Mouse (Mus musculus) kidney, adult 9 months (tissue): Measurements from ENCODE around the gene Ipmk.

Source experiments
- DNase-seq: peaks from one replicate; pipeline ENCODE4 v3.0.0; 2022

The Ipmk gene

DNA sequence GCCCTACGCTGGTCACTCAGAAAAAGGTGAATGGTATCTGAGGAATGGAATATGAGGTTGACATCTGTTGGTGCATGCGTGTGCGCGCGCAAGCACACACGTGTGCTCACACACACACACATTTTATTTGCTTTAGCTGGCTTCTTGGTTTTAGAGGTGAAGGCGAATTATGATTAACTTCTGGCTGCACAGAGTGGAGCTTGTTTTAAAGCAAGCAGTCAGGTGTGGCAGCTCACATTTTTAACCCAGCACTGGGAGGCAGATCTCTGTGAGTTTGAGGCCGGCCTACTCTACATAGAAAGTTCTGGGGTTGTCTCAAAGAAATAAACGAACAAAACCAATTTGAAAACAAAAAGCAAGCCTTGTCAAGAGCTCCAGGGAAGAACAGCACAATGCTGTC, 6.3 kb upstream of the Ipmk start:
- DNase-seq: peak; percentile 80

DNA sequence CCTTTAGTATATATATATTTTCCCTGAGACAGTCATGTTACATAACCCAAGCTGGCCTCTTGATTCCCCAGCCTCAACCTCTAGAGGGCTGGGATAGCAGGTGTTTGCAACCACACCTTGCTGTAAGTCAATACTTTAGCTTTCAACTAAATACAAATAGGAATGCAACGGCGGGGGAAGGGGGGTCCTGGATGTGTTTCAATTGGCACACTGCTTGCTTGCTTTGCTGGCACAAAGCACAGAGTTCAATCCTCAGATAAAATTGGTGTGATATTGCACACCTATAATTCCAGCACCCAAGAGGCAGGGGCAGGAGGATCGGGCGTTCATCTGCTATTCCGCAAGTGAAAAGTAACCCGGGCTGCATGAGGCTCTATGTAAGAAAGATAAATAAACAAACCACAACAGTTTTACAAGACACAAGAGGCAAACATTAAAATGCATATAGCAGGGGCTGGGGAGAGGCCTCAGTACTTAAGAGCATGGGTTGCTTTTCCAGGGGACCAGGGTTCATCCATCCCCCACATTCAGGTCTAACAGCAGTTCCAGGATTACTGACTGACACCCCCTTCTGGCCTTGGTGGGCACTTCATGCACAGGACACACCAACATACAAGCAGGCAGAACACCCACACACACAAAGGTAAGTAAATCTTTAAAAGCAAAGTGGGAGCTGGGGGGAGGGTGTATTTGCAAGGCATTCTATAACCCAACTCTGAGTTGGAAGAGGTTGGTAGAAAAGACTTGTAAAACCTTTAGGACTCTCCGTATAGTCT, 5.3 kb upstream of the Ipmk start:
- DNase-seq: peak; percentile 84

DNA sequence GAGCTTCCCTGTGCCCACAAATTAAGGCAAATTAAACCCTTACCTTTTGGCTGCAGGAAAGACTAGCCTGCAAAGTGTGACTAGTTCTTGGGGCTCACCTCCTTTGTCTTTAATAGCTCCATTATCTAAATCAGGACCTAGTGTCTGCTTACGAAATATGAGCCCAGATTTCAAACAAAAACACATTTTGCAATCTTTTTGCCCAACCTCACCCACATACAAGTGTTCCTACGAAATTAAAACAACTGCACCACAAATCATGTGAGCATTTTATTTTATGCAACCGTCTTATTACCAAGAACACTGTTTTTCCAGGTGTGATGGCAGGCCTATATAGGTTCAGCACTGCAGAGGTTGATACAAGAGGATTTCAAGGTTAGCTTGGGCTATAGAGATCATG, 4.4 kb upstream of the Ipmk start:
- DNase-seq: no peak

DNA sequence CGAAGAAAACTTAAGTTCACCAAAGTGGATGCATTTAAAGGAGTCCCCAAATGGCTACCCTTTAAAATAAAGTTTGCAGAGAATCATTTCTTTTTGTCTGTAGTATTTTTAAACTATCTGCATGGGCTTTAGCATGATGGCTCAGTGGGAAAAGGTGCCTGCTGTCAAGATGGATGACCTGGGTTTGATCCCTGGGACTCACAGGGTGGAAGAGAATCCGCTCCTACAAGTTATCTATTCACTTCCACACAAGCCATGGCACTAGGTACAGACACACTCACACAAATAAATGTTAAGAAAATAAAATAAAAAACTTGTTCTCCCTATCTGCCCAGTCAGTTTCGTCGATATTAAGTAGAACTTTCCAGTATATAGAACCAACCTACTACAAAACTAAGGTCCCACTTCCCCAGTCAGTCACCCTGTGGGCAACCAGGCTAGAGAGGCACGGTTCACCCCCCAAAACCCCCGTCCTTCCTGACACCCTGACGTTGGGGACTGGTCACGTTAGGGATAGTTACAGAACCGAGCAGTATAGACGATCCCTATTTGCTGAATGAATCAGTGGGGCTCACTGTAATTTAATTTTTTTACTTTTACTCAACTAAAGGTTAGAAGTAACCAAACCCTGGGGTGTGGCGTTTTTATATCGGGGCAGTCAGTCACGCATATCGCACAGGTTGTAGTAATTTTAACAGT, 3.8 kb upstream of the Ipmk start:
- DNase-seq: no peak

DNA sequence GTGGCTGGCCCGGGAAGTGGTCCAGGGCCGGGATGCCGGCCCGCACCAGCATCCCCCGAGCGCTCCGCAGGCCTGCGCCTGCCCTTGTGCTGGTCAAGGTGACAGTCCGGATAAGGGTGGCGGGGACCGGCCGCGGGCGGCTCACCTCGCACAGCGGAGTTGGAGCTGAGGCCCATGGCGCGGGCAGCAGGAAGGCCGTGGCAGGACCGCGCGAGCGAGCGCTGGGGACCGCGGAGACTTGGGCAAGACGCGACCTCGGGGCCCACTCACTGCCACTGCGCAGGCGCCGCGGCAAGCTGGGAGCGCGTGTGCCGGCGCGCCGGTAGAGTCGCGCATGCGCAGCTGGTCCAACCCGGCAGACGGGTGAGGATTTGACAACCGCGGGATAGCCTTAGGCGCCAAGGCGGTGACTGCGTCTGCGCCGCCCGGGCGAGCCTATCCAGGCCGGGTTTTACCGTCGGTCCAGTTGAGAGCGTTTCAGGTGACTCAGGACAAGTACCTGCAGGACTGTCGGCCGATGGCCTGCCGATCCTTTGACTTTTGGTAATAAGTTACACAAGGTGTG, 2.9 kb upstream of the Ipmk start, which contains the start of gene Cisd1:
TSS of gene Cisd1 (minus strand) at position 376 of the 565 bp plus-strand sequence.
- peak; percentile 98 for DNase-seq

DNA sequence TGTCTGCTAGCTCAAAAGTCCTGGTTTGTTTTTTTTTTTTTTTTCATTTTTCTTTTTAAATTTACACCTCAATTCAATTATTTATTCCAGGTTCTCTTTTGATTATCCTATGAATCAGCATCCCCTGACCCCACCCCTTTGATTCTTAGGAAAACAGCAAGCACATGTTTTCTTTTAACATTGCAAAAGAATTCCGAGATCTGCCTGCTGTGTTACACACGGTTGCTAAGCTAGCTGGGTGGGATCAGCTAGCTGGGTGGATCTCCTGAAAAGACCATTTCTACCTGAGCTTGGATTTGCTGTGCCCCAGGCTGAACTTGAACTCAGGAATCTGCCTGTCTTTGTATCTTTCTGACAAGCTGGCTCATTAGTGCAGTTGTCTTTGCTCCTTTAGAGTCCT, 1.5 kb upstream of the Ipmk start:
- DNase-seq: no peak

DNA sequence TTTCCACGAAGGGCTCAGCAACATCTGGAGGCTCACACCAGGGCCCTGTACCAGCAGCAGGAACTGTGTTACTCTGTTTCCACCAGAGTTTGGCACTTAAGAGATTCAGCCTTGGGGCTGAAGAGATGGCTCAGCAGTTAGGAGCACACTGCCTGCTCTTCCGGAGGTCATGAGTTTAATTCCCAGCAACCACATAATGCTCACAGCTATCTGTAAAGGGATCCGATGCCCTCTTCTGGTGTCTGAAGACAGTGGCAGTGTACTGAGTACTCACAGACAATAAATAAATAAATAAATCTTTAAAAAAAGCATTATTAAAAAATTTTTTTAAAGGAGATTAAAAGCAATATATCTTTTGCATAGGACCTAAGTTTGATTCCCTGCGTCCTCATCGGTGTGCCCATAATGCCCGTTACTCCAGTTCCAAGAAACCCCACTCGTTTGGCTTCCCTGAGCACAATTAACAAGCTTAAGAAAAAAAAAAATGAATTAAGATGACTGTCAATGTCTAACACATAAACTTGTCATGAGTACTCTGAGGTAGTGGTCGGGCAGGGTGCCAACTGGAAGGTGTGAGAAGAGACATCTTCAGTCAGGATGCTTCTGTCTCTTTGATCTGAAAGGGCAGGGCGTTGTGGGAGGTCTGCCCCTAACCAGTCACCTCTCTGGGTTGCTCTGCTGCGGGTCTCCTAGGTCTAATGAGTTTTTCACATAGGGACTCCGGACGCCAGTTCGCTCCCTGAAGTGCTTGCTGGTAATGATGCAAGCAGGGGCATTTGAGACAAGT, 648 bp upstream of the Ipmk start:
- peak; percentile 62 for DNase-seq

DNA sequence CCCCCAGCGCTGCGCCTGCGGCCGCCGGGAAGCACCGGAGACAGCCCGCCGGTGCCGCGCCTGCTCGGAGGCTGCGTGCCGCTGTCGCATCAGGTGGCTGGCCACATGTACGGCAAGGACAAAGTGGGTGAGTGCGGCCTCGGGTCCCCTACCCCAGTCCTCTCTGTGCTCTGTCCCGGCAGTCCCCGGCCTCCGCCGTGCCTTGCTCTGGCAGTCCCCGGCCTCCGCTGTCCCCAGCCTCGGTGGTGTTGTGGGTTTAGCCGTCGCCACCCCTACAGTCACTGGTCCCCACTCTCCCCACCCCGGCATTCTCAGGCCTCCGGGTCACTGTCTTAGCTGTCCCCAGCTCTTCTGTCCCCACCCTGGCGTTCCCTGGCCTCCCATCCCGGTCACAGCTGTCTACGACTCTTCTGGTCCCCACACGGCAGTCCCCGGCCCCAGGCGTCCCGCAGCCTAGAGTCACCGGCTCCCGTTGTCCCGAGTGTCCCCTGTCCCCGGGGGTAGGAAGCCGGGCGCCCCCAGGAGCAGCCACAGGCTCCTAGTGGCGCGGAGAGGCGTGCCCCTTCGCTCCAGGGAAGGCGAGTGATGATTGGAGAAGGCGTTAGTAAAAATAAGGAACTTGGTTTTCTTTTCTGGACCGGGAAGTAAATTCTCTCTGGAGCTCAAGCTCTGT, 537 bp downstream of the Ipmk start:
- DNase-seq: no peak

DNA sequence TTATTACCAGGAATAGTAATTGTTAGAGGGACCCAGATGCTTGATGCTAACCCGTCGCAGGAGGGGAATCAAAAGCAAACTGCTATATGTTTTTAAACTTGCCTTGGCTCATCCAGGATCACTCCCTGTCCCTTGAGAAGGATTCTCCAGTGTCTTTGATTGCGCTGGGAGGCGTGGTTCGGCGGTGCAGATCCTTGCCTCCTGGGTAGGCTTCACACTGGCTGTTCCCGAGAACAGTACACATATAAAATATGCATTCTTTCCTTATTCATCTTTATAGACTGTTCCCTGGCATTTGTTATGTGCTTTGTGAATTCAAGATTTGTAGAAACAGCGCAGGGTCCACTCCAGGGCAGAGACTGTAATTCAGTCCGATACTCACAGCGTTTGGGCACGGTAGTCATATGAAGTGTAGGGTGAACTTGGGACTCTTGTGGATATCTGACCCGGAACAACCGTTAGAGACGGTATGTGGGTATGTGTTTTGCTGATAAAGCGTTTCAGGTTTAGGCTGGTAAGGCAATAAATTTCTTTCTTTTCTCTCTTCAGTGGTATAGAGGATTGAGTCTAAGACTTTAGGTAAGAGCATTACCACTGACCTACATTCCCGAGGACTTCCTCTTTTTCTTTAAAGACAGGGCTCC, 1.2 kb downstream of the Ipmk start:
- DNase-seq: no peak

DNA sequence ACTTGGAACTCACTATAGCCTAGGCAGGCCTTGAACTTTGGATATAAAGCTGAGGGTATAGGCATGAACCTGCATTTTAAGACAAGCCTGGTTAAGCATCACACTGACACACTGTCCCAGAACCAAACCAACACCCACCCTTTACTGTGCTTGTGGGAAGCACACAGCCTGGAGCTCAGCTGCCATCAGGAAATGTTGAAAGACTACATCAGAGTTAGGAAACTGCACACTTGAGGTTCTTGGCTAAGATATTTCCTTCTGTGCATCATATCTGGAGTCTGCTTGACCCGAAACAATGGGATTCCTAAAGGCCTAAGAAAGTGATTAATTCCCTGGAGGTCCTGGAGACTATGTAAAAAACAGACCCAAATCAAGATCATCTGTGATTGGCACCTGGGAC, 1.7 kb downstream of the Ipmk start:
- DNase-seq: no peak

DNA sequence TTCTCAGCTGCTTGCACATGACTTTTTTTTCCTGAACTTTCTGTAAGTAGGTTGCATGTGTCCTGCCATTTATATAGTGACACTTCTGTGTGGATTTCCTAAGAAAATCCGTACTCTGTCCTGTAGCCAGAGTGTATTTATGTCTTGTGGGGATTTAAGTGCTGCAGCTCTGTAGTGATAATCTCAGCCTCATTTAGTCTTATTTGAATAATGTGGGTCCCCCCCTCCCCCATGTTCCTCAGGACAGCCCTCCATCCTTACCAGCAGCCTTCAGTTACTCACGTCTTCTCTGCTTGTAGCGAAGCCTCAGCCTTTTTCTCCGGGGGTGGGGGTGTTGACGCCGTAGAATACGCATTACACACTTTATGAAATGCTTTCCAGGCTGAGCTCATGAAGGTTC, 3.7 kb downstream of the Ipmk start:
- no peak for DNase-seq

DNA sequence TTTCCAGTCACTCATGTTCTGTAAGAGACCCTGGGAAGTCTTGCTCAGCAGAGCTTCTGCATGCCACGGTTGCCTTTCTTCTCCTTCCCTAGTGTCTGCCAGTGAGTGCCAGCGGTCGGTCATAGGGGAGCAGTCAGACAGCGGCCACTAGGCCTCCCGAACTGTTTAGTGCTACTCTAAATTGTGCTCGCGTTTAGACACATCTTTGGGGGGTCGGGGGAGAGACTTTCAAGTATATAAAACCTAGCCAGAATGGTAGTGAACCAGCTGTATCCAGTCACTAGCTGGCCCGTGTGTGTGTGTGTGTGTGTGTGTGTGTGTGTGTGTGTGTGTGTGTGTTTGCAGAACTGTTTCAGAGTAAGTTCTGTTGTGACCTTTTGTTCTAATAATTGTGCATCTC, 6.3 kb downstream of the Ipmk start:
- no peak for DNase-seq

DNA sequence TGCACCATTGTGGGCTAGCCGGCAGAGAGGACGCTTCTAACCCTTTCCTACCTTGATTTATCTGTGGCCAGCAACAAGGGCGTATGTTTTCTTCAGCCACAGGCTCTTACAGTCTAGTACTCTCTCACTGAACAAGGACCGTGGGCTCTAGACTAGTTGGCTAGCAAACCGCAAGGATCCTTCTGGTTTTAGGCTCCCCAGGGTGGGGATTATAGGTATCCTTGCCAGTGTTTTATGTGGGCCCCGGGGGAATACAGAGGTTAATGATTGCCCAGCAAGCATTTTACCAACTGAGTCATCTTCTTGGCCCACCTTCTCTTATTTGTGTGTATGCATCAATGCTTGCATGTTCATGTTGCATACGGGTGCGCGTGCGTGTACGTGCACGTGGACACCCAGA, 7.4 kb downstream of the Ipmk start:
- no peak for DNase-seq

DNA sequence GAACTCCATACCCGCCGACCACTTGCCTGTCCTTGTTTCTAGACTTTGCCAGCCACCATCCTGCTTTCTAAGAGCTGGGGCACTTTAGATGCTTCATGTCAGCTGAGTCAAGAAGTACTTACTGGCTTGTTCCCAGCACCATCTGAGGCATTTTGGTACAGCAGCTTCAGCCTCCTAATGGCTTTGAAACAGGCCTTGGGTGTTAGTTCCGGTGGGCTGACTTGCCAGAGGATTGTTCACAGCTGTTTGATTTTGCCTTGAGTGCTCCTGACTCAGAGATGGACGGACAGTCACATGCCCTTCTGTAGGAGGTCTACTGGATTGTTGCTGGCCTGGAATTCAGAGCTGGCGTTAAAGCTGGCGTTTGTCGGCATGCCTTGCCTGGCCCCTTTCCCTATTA, 13.5 kb downstream of the Ipmk start:
- DNase-seq: no peak

DNA sequence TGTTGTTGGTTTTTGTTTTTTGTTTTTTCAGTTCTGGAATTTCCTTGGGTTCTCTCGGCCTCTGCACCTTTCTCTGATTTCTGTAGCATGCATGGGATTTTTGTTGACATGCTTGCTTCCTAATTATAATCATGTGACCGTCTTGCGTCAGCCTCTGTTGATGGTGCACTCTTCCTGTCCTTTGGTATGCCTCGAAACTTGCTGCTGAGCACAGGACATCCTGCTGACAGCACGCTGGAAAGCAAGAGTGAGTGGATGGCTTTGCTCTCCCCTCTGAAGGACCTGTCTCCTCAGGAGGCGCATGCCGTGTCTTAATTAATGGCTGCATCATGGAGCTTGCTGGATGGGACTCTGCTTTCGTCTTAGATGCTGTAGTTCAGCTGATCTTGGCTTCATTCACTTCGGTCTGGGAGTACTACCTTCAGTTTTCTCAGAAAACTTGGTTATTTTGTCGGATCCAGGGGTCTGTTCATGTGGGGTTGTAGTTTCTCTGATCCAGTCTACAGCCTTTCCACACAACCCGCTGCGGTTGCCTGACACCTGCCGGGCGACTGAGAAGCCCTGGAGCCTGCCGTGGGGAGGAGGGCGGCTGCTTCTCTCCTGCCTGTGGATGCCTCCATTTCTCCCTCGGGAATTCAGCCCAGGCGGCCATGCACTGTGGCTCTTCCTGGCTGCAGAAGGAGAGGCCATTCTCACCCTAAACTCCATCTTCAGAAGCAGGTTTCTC, 14.4 kb downstream of the Ipmk start:
- peak; percentile 53 for DNase-seq

DNA sequence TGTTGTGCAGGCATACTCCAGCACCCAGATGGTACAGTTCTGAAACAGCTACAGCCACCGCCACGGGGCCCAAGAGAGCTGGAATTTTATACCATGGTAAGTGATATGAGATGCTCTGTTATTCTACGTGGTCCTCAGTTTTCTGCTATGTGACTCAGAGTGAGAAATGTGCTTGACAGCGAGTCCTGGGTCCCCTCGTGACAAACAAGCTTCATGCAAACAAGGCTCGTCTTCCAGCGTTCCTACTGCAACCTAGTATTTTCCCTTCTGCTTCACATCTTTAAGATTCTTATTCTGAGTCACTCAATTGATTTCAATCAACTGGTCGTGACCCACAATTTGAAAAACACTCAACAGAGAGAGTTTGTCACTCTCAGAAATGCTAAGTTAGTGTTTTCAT, 15.9 kb downstream of the Ipmk start:
- DNase-seq: no peak

DNA sequence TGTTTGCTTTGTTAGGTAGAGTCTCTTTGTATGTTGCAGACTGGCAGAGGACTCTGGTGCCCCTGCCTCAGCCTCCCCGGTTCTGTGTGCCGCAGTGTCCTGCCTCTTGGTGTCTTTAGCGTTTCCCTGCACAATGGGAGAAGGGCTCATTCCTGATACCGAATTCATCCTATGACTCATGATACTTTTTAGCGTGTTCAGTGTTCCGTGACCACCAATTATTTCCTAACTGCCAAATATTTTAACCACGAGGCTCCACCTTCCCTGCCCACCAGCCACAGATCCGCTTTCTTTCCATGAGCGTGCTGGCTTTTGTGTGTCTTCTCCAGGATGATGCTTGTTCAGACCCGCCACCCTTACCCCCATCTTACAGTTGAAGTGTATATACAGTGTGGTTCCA, 16.3 kb downstream of the Ipmk start:
- no peak for DNase-seq

DNA sequence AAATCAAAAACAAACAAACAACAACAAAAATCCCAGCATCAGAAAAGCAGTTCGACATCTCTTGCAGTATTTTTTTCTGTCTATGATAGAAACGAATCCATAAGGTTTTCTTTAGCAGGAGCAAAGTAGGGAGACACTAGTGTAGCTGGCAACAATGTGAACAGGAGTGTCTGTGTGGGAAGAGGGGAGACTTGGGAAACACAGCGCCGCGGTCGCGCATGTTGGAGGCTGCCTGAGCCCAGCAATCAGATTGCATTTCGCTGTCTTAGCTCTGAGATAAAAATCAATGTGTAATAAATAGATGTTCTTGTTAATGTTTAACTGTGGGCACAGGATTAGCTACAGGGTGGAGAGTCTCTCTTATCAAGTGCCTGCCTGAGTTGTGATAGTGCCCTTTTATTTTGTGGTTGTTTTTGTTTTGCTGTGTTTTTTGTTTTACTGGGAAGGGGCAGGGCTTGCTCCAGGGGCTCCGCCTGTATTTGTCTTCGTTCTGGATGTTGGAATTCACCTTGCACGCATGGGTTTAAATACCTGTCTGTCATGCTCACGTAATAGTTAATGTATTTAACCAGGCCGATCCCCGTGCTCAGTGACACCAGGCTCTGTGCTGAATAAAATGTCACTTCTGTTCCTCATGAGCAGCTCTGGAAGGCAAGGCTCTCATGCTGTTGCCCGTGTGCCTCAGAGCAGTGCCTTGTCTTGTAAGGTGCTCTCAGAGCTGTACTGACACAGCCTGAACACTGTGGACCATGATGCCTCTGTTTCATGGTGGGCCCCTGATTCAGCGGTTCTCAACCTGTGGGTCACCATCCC, 20.8 kb downstream of the Ipmk start:
- DNase-seq: peak; percentile 63

DNA sequence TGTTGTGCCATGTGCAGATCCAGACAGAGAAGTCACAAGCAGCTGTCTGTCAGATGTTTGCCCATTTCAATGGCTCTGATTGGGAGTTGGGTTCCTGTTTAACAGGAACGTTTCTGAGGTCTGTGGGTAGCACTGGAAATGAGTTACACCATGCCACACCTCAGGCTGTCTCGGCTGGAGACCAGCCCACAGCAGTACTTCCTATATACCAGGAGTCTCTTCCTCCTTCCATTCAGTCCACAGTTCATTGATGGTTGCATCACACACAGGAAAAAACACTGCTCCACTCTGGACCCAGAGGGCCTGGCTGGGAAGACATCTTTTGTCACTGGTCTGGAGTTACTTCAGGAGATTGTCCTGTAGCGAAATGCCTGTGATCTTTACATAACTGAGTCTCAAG, 21.9 kb downstream of the Ipmk start:
- DNase-seq: no peak

DNA sequence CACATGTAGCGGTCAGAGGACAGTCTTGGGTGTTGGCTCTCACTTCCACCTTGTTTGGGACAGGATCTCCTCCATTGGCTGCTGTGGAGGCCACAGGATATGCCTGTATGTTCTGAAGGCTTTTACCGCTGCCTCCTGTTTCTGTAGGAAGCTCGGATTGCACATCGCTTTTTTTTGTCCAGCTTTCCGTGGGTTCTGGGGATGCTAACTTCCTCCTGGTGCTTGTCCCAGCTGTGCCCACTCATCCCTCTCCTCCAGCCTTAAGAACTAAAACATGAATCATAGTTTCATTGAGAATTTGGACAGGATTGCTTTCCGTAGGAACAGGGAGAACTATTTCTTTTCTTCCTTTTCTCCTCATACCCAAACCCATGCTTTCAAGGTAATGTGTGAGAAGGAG, 24.3 kb downstream of the Ipmk start:
- DNase-seq: no peak

DNA sequence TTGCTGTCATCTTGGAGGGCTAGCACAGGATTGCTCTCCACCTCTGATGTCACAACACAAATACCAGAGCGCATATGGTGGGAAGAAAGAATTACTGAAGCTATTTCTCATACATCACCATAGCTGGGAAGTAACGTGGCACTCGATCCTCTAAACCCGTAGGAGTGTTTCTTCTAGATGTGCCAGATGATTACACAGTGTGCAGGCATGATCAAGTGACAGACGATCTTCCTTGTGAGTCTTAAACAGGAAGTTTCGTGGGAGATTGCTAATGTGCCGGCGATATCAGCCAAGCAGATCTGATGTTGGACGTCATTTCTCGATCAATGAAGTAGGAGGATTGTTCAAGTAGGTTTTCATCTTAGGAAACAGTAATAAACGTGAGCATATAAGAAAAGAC, 26.1 kb downstream of the Ipmk start:
- no peak for DNase-seq
